Mouse (Mus musculus): ENCODE results near the gene Cd72.

DNA sequence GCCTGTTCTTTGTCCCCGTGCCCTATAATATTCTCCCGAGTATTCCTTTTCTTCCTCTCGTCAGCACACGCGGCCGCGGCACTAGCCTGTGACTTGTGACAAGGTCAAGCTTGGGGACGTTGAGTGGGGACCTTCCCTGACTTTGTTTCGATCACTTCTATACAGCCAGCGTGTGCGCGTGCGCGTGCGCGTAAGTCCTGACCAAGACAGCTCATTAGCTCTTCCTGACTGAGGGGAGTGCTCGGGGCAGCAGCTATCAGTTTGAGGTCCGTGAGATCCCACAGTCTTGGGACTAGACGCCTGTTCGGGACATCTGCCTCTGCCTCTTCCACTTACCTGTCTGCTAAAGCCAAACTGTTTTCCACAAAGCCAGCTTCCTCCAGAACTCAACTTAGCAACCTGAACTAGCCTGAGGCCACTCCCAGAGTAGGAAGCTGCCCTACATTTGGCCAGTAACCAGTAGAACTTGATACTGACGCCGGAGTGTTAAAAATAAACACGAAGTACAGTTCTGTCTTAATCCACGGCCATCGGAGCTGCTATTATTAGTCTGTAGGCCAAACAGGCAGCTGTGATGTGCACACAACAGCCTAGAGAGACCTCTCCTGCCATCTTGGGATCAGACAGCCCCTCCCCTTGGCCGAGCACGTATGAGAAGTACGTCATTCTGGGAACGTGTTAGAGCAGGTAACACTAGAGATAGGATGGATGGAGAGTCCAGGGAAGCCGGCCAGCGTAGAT, 54.9 kb downstream of the Cd72 start:
- TF ChIP-seq POLR2A (IDR thresholded peaks at IDR 0.05; ENCODE audit: control insufficient read depth, low read depth, low read length) (no peak), CTCF (IDR thresholded peaks at IDR 0.05; ENCODE audit: control insufficient read depth, insufficient read depth, insufficient replicate concordance, low read depth, low read length) (no peak)

Measured in testis, adult 2 months (tissue).